Mouse (Mus musculus): Measurements from ENCODE around the gene Otub1. TPM values are rescaled to one million over a fixed set of nuclear protein-coding genes. Genes with fewer than 3 reads are reported as not detected.

Otub1 gene
- total and polyA plus RNA-seq, 3 experiments = 103 to 285 (median 194) TPM

GRCm38 (mm10) chr19:7151927-7152653 is 54.0 kb downstream of the Otub1 start:
- no peak for TF ChIP-seq JUND (IDR thresholded peaks at IDR 0.05; ENCODE audit: low read depth, low read length)
- no peak for TF ChIP-seq USF1 (IDR thresholded peaks at IDR 0.05; ENCODE audit: low read depth, low read length)
- no peak for TF ChIP-seq RAD21 (IDR thresholded peaks at IDR 0.05; ENCODE audit: low read depth, low read length)
- no peak for TF ChIP-seq MYC (IDR thresholded peaks at IDR 0.05; ENCODE audit: low read depth, low read length)
- no peak for TF ChIP-seq TCF12 (IDR thresholded peaks at IDR 0.05; ENCODE audit: low read depth, low read length)
- no peak for TF ChIP-seq TAL1 (IDR thresholded peaks at IDR 0.05; ENCODE audit: low read length)
- TF ChIP-seq ELF1 (IDR thresholded peaks at IDR 0.05; ENCODE audit: low read depth, low read length) = no peak
- TF ChIP-seq ZC3H11A (IDR thresholded peaks at IDR 0.05; ENCODE audit: low read depth, low read length) = no peak
- TF ChIP-seq CHD2 (IDR thresholded peaks at IDR 0.05; ENCODE audit: low read length) = no peak
- no peak for TF ChIP-seq KAT2A (conservative IDR thresholded peaks at IDR 0.05; ENCODE audit: low read depth, low read length)
- no peak for TF ChIP-seq MEF2A (IDR thresholded peaks at IDR 0.05; ENCODE audit: extremely low read depth, insufficient replicate concordance, low read depth, low read length, poor library complexity, severe bottlenecking)
- no peak for TF ChIP-seq UBTF (IDR thresholded peaks at IDR 0.05; ENCODE audit: borderline replicate concordance, insufficient read depth, low read depth, low read length)
- TF ChIP-seq E2F4 (IDR thresholded peaks at IDR 0.05; ENCODE audit: borderline replicate concordance, low read depth, low read length) = no peak
- TF ChIP-seq MXI1 (IDR thresholded peaks at IDR 0.05; ENCODE audit: low read depth, low read length) = no peak
- no peak for TF ChIP-seq POLR2AphosphoS5 (IDR thresholded peaks at IDR 0.05; ENCODE audit: borderline replicate concordance, low read depth, low read length)
- no peak for TF ChIP-seq HCFC1 (IDR thresholded peaks at IDR 0.05; ENCODE audit: low read depth, low read length)
- no peak for DNase-seq (ENCODE audit: low read depth, low spot score)
- Histone ChIP-seq H3K9ac (ENCODE audit: control insufficient read depth, low read depth, low read length, poor library complexity, severe bottlenecking) (no peak overlapping the region), H3K36me3 (ENCODE audit: control insufficient read depth in 1 of 2, insufficient read depth in 2 of 2, low read length in 2 of 2) (no peaks in the 10 kb centered on the region), H3K4me3 (ENCODE audit: control insufficient read depth in 1 of 2, insufficient read depth in 1 of 2, low read depth in 2 of 2, low read length in 2 of 2) (no peak overlapping the region), H3K4me1 (ENCODE audit: control insufficient read depth in 1 of 2, insufficient read depth in 2 of 2, low read length in 2 of 2) (no peaks in the 10 kb centered on the region), H3K27me3 (ENCODE audit: control insufficient read depth in 1 of 2, insufficient read depth in 2 of 2, low read length in 2 of 2) (no peaks in the 10 kb centered on the region), H3K27ac (ENCODE audit: control insufficient read depth, low read depth, low read length) (no peak overlapping the region), H3K79me2 (ENCODE audit: control insufficient read depth, insufficient read depth, low read length, poor library complexity) (no peaks in the 10 kb centered on the region), H3K9me3 (replicated peaks; ENCODE audit: insufficient read depth, low read length) (no peaks in the 10 kb centered on the region)

DNA sequence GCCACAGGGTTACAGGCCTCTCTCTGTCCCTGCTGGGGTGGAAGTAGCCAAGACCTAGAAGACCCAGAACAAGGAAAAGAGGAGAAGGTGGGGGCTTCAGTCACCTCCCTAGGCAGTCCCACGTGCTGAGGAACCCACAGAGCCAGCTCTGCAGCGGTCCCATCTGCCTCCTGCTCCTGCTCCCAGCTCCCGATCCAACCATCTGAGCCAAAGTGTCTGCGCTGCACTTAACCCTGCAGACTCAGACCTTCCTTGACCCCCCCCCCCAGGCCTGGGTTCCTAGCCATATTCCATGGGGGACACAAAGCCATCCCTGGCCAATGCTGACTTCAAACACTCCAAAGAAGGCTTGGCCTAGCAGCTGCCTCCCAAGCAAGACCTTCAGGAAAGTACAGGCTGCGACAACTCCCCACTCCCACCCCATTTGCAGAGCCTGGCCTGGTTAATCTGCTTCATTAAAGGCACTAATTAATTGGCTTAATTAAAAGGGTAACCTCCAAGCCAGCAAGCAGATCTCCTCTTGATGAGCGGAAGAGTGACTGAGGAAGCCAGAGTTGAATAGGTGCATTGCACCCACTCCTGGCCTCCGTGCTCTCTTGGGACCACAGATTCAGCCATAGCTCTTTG is 54.7 kb downstream of the Otub1 start:
- H3K27ac ChIP-seq (ENCODE audit: control insufficient read depth, low read depth, low read length) = no peak overlapping the region
- H3K4me1 ChIP-seq (ENCODE audit: control insufficient read depth in 1 of 2, insufficient read depth in 2 of 2, low read length in 2 of 2) = no peaks in the 10 kb centered on the region
- H3K9ac ChIP-seq (ENCODE audit: control insufficient read depth, low read depth, low read length, poor library complexity, severe bottlenecking) = no peak overlapping the region
- H3K79me2 ChIP-seq (ENCODE audit: control insufficient read depth, insufficient read depth, low read length, poor library complexity) = no peaks in the 10 kb centered on the region
- H3K4me3 ChIP-seq (ENCODE audit: control insufficient read depth in 1 of 2, insufficient read depth in 1 of 2, low read depth in 2 of 2, low read length in 2 of 2) = no peak overlapping the region
- H3K36me3 ChIP-seq (ENCODE audit: control insufficient read depth in 1 of 2, insufficient read depth in 2 of 2, low read length in 2 of 2) = no peaks in the 10 kb centered on the region
- no peaks in the 10 kb centered on the region for H3K27me3 ChIP-seq (ENCODE audit: control insufficient read depth in 1 of 2, insufficient read depth in 2 of 2, low read length in 2 of 2)
- DNase-seq (ENCODE audit: low read depth, low spot score) = no peak
- no peaks in the 10 kb centered on the region for H3K9me3 ChIP-seq (replicated peaks; ENCODE audit: insufficient read depth, low read length)
- TF ChIP-seq USF2 (IDR thresholded peaks at IDR 0.05; ENCODE audit: borderline replicate concordance in 1 of 2, insufficient read depth in 1 of 2, low read depth in 1 of 2, low read length in 2 of 2) (no peak), BHLHE40 (IDR thresholded peaks at IDR 0.05; ENCODE audit: borderline replicate concordance, low read depth, low read length) (no peak), USF1 (IDR thresholded peaks at IDR 0.05; ENCODE audit: low read depth, low read length) (no peak), TAL1 (IDR thresholded peaks at IDR 0.05; ENCODE audit: low read length) (no peak), MXI1 (IDR thresholded peaks at IDR 0.05; ENCODE audit: low read depth, low read length) (no peak), ELF1 (IDR thresholded peaks at IDR 0.05; ENCODE audit: low read depth, low read length) (no peak), JUND (IDR thresholded peaks at IDR 0.05; ENCODE audit: low read depth, low read length) (no peak), ZKSCAN1 (IDR thresholded peaks at IDR 0.05; ENCODE audit: low read depth, low read length) (no peak), EP300 (IDR thresholded peaks at IDR 0.05; ENCODE audit: low read depth in 1 of 2, low read length in 2 of 2) (no peak), NELFE (IDR thresholded peaks at IDR 0.05; ENCODE audit: low read depth, low read length) (no peak), ZNF384 (IDR thresholded peaks at IDR 0.05; ENCODE audit: low read depth, low read length) (no peak), E2F4 (IDR thresholded peaks at IDR 0.05; ENCODE audit: borderline replicate concordance, low read depth, low read length) (no peak)
